Mouse (Mus musculus): ENCODE measurements around the gene Chmp2b. TPM values are rescaled to one million over a fixed set of nuclear protein-coding genes. Genes with fewer than 3 reads are reported as not detected.
A peak's percentile ranks its signal among the peaks of the same experiment; 100 is the strongest.

The Chmp2b gene
- total and polyA plus RNA-seq, 3 experiments = 28.2 to 70.4 (median 50.3) TPM

DNA sequence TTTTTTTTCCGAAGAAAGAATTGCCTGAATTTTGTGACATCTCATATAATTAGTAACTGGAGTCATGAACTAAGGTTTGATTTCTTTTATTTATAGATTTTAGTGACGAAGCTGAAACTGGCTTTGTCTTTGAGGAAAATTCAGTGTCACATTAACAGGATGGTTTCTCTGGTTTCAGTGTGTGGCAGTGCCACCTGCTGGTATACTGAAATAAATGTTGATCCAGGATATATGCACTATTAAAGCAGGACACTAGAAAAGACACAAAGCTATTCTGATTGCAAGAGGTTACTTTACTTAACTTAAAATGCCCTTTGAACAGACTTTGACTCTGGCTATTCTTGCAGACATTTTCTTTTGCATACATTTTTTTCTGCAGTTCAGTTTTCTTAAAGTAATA is 65.5 kb downstream of the Chmp2b start:
- H3K9ac ChIP-seq (ENCODE audit: insufficient read depth, low read depth) = no peak overlapping the region
- TF ChIP-seq MYC (IDR thresholded peaks at IDR 0.05; ENCODE audit: low read depth, low read length) (no peak), RAD21 (IDR thresholded peaks at IDR 0.05; ENCODE audit: low read depth, low read length) (peak; percentile 86), POLR2A (IDR thresholded peaks at IDR 0.05; ENCODE audit: low read depth, low read length) (no peak), MEF2A (IDR thresholded peaks at IDR 0.05; ENCODE audit: borderline replicate concordance, low read depth, low read length) (no peak), ZNF384 (IDR thresholded peaks at IDR 0.05; ENCODE audit: low read depth, low read length) (no peak), ZKSCAN1 (IDR thresholded peaks at IDR 0.05; ENCODE audit: borderline replicate concordance, low read depth, low read length) (no peak), CTCF (conservative IDR thresholded peaks at IDR 0.05 in 1 of 2, IDR thresholded peaks at IDR 0.05 in 1 of 2; ENCODE audit: low read depth in 2 of 2, low read length in 2 of 2) (peak; percentile 65 to 86; a peak in 3 of 4 replicates), MAZ (IDR thresholded peaks at IDR 0.05; ENCODE audit: low read depth, low read length) (no peak), KAT2A (IDR thresholded peaks at IDR 0.05; ENCODE audit: insufficient replicate concordance, low read length) (no peak), SMC3 (IDR thresholded peaks at IDR 0.05; ENCODE audit: low read depth, low read length) (peak; percentile 72), MAFK (IDR thresholded peaks at IDR 0.05; ENCODE audit: insufficient replicate concordance, low read length) (no peak), ZC3H11A (IDR thresholded peaks at IDR 0.05; ENCODE audit: low read depth, low read length) (no peak)
- H3K4me3 ChIP-seq (replicated peaks in 1 of 3; ENCODE audit: low read depth in 2 of 3, low read length in 2 of 3, poor library complexity in 1 of 3) = no peak overlapping the region
- H3K4me2 ChIP-seq (ENCODE audit: insufficient read depth, low read depth, poor library complexity, severe bottlenecking) = no peak overlapping the region
- H3K27me3 ChIP-seq (replicated peaks) = no peaks in the 10 kb centered on the region
- no peaks in the 10 kb centered on the region for H3K36me3 ChIP-seq (replicated peaks in 1 of 2; ENCODE audit: control insufficient read depth in 1 of 2, insufficient read depth in 1 of 2, low read length in 1 of 2)
- in situ Hi-C loops (cut with MboI; ENCODE audit: low pct_ligation_motif_present, low pct_unique_long_range_greater_than_20kb, low sequenced_read_pairs) (loop anchor here (25.0 kb wide), 2 partner anchors 585 to 735 kb away; partner anchors contain the start of gene 4930453N24Rik), dilution Hi-C loops (cut with MboI; ENCODE audit: extremely low pct_ligation_motif_present, extremely low pct_unique_long_range_greater_than_20kb, low sequenced_read_pairs) (no loop called here)
- DNase-seq (ENCODE audit: extremely low read depth) = peak; percentile 66
- no peaks in the 10 kb centered on the region for H3K4me1 ChIP-seq (ENCODE audit: control insufficient read depth in 1 of 2, insufficient read depth in 2 of 2)
- H3K27ac ChIP-seq (ENCODE audit: insufficient read depth, low read depth) = no peak overlapping the region
- H3K79me2 ChIP-seq (replicated peaks; ENCODE audit: control insufficient read depth, extremely low read depth, insufficient read depth, poor library complexity, severe bottlenecking) = no peaks in the 10 kb centered on the region
- no peaks in the 10 kb centered on the region for H3K9me3 ChIP-seq (replicated peaks; ENCODE audit: low read length)

- Histone ChIP-seq H3K4me1 (ENCODE audit: control insufficient read depth in 1 of 2, insufficient read depth in 2 of 2) (peaks cover 0 to 7% of the 10 kb centered on the region in 2 experiments; a peak in 1 of 4 replicates), H3K36me3 (replicated peaks in 1 of 2; ENCODE audit: control insufficient read depth in 1 of 2, insufficient read depth in 1 of 2, low read length in 1 of 2) (no peaks in the 10 kb centered on the region), H3K9me3 (replicated peaks; ENCODE audit: low read length) (no peaks in the 10 kb centered on the region), H3K27ac (ENCODE audit: insufficient read depth, low read depth) (no peak overlapping the region), H3K79me2 (replicated peaks; ENCODE audit: control insufficient read depth, extremely low read depth, insufficient read depth, poor library complexity, severe bottlenecking) (no peaks in the 10 kb centered on the region), H3K4me3 (replicated peaks in 1 of 3; ENCODE audit: low read depth in 2 of 3, low read length in 2 of 3, poor library complexity in 1 of 3) (no peak overlapping the region), H3K9ac (ENCODE audit: insufficient read depth, low read depth) (no peak overlapping the region), H3K4me2 (ENCODE audit: insufficient read depth, low read depth, poor library complexity, severe bottlenecking) (no peak overlapping the region), H3K27me3 (replicated peaks) (no peaks in the 10 kb centered on the region)
- TF ChIP-seq IRF4 (IDR thresholded peaks at IDR 0.05; ENCODE audit: low read depth, low read length) = no peak
- no peak for TF ChIP-seq KAT2A (IDR thresholded peaks at IDR 0.05; ENCODE audit: insufficient replicate concordance, low read length)
- no peak for TF ChIP-seq POLR2A (IDR thresholded peaks at IDR 0.05; ENCODE audit: low read depth, low read length)
- no peak for TF ChIP-seq SIN3A (IDR thresholded peaks at IDR 0.05; ENCODE audit: low read length)
- TF ChIP-seq MAZ (IDR thresholded peaks at IDR 0.05; ENCODE audit: low read depth, low read length) = no peak
- in situ Hi-C loops (cut with MboI; ENCODE audit: low pct_ligation_motif_present, low pct_unique_long_range_greater_than_20kb, low sequenced_read_pairs) = loop anchor here (25.0 kb wide), 2 partner anchors 584 to 734 kb away; partner anchors contain the start of gene 4930453N24Rik
- dilution Hi-C loops (cut with MboI; ENCODE audit: extremely low pct_ligation_motif_present, extremely low pct_unique_long_range_greater_than_20kb, low sequenced_read_pairs) = no loop called here
- no peak for DNase-seq (ENCODE audit: extremely low read depth)
Observed at GRCm38 (mm10) chr16:65496030-65496429, 66.5 kb downstream of the Chmp2b start.

Other genes with a start within 250 kb of the Chmp2b start
- gene Pou1f1, start 42.2 kb downstream of the Chmp2b start, total RNA-seq (2012; rRNA removed) = not detected in 2 replicates
- not detected in 2 replicates for gene Pou1f1, start 42.2 kb downstream of the Chmp2b start, total RNA-seq (2014; rRNA removed)
- gene Pou1f1, start 42.2 kb downstream of the Chmp2b start, polyA plus RNA-seq (2012; ENCODE audit: insufficient read length, low read depth) = not detected in 2 replicates